Mouse (Mus musculus) lung, embryonic 15.5 days (tissue): ENCODE data around the gene Mettl21a. TPM values are rescaled to one million over a fixed set of nuclear protein-coding genes. Genes with fewer than 3 reads are reported as not detected.
"Not testable (repeated sequence)": the region's sequence is repeated elsewhere in the genome, so short reads cannot be mapped to it uniquely, and the experiment has no call there.

Experiments
- ATAC-seq: fragments of 200-750 bp; cut with Nextera tagmentation; 2 replicates; pipeline ENCODE4 v1.8.0; 2017; ENCODE audit warnings: moderate number of reproducible peaks, borderline replicate concordance; ENCODE audit not compliant: low FRiP score, low TSS enrichment; ENCODE audit errors: extremely low read depth
- H3K27ac ChIP-seq: fragments of 300-500 bp; sonication (generic); 2 replicates; pipeline ENCODE4 v1.5.1; 2015; ENCODE audit warnings: moderate library complexity, mild to moderate bottlenecking, inconsistent platforms
- H3K27me3 ChIP-seq: fragments of 300-500 bp; sonication (generic); 2 replicates; pipeline ENCODE4 v1.6.1; 2015; ENCODE audit warnings: inconsistent platforms
- H3K36me3 ChIP-seq: fragments of 300-500 bp; sonication (generic); 2 replicates; pipeline ENCODE4 v1.6.1; 2015; ENCODE audit warnings: inconsistent platforms
- H3K4me1 ChIP-seq: fragments of 300-500 bp; sonication (generic); 2 replicates; pipeline ENCODE4 v1.6.1; 2015; ENCODE audit warnings: inconsistent platforms
- H3K4me2 ChIP-seq: fragments of 300-500 bp; sonication (generic); 2 replicates; pipeline ENCODE4 v1.6.1; 2015; ENCODE audit warnings: inconsistent platforms, mild to moderate bottlenecking, moderate library complexity
- H3K4me3 ChIP-seq: fragments of 300-500 bp; sonication (generic); 2 replicates; pipeline ENCODE4 v1.5.1; 2015; ENCODE audit warnings: mild to moderate bottlenecking, inconsistent platforms
- H3K9ac ChIP-seq: fragments of 300-500 bp; sonication (generic); 2 replicates; pipeline ENCODE4 v1.6.1; 2015; ENCODE audit warnings: inconsistent platforms
- H3K9me3 ChIP-seq: fragments of 300-500 bp; sonication (generic); 2 replicates; pipeline ENCODE4 v1.6.1; 2016; ENCODE audit warnings: inconsistent platforms
- WGBS: fragments of 180-500 bp; shearing (Covaris S2); methylation state at CpG from one replicate; pipeline ENCODE4 v1.1.7; 2015; 5-methylcytosine and 5-hydroxymethylcytosine counted together
- polyA plus RNA-seq: library from polyadenylated mRNA; unstranded; fragments of >200 nt; fragmentation: Nextera tagmentation; extraction: Ambion mirVana; gene quantifications from 2 replicates; pipeline ENCODE4 v1.2.1, GENCODE M21; 2015

The Mettl21a gene
- polyA plus RNA-seq, 1 experiment from 2014 or later = 18.7 TPM

DNA sequence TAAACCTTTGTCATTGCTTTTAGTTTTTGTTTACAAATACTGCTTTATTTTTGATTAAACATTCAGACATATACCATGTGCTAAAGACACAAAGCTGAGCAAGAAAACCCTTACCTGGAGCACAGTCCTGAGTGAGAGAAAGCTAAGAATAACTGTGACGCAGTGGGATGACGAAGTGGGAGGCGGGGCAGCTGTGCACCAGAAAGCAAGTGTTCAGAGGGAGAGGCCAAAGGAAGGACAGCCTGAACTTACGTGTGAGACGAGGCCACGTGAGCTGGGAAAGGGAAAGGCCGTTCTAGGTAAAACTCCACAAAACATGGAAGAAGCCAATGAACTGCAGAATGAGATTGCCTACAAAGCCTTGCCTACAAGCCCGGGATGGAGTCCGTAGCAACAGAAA, 7.1 kb downstream of the Mettl21a start:
- H3K27ac ChIP-seq = no peak overlapping the region
- no peak overlapping the region for H3K9ac ChIP-seq
- H3K9me3 ChIP-seq = no peaks in the 10 kb centered on the region
- peaks cover 18% of the 10 kb centered on the region for H3K36me3 ChIP-seq
- H3K4me1 ChIP-seq = no peaks in the 10 kb centered on the region
- H3K4me3 ChIP-seq = no peak overlapping the region
- H3K4me2 ChIP-seq = no peak overlapping the region
- no peaks in the 10 kb centered on the region for H3K27me3 ChIP-seq
- 78% methylated on average over 9 of the region's 9 CpGs for WGBS
- no peak for ATAC-seq

DNA sequence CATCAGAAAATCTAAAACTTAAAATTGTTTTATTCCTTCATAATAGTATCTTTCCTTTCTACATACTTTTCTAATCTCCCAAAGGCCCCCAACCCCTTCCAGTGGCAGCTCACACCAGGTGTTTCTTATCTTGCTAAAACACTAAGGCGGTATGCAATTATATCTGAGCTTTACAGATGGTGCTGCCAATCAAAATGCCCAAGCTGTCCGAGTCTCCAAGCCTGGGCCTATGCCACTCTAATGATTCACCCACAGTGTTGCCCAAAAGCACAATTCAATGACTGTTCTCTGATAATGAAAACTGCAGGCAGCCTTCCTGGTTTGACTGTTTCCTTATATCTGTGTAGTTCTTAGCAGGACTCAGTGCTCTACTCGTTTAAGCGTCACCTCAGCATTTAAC, 7.9 kb downstream of the Mettl21a start:
- 64% methylated on average over 4 of the region's 4 CpGs for WGBS
- Histone ChIP-seq H3K4me1 (no peaks in the 10 kb centered on the region), H3K36me3 (peaks cover 18% of the 10 kb centered on the region), H3K9me3 (no peaks in the 10 kb centered on the region), H3K27me3 (no peaks in the 10 kb centered on the region), H3K27ac (no peak overlapping the region), H3K4me3 (no peak overlapping the region), H3K4me2 (no peak overlapping the region), H3K9ac (no peak overlapping the region)
- ATAC-seq = no peak

DNA sequence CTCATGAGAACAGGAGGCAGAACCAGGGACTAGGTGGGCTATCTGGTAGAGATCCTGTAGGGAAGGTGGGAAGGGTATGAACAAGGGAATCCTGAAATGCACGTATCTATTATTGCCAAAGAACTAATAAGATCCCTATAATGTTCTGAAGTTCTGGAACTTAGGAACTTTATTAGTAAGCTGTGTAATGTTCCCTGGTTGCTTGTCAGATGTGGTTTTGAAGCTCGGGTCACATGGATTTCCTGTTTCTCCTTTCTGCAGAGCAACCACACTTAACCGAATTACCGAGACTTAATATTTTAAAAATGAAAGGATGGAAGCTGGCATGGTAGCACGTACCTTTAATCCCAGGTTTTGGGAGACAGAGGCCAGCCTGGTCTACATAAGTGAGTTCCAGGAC, 13.7 kb downstream of the Mettl21a start:
- no peaks in the 10 kb centered on the region for H3K9me3 ChIP-seq
- ATAC-seq = no peak
- no peak overlapping the region for H3K4me2 ChIP-seq
- no peaks in the 10 kb centered on the region for H3K4me1 ChIP-seq
- H3K36me3 ChIP-seq = peaks cover 10% of the 10 kb centered on the region; the same call in 1 of the 2 replicates
- WGBS = 87% methylated on average over 5 of the region's 5 CpGs
- no peak overlapping the region for H3K4me3 ChIP-seq
- H3K9ac ChIP-seq = no peak overlapping the region
- H3K27me3 ChIP-seq = no peaks in the 10 kb centered on the region
- H3K27ac ChIP-seq = no peak overlapping the region

DNA sequence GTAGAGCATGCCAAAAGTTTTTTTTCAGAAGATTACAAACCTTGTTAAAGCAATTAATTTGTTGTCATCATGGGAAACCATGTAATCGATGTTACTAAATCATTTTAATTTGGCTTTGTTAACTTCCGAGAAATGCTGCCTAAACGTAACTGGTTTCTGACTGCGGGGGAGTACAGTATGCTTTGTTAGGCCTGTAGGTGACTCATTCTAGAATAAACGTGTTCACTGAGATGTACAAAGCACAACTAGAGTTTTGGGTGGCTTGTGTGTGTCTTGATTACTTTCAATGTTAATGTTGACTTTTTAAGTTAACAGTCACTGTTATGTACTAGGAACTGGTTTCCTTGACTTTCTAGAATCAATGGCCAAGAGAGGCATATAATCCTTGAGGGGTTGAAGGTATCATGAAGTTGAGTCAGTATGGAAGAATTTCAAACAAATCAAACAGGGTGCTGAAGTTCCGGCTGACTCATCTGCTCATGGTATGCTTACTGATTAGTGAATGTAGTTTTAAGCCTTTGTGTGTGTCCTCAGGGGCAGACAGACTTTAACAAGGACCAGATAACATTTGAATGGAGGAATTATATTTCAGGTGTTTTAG, 15.7 kb downstream of the Mettl21a start:
- ATAC-seq = no peak
- Histone ChIP-seq H3K36me3 (peaks cover 4% of the 10 kb centered on the region; the same call in 1 of the 2 replicates), H3K4me1 (no peaks in the 10 kb centered on the region), H3K4me2 (no peak overlapping the region), H3K4me3 (no peak overlapping the region), H3K9me3 (no peaks in the 10 kb centered on the region), H3K9ac (no peak overlapping the region), H3K27ac (no peak overlapping the region), H3K27me3 (no peaks in the 10 kb centered on the region)
- WGBS = 78% methylated on average over 6 of the region's 6 CpGs

DNA sequence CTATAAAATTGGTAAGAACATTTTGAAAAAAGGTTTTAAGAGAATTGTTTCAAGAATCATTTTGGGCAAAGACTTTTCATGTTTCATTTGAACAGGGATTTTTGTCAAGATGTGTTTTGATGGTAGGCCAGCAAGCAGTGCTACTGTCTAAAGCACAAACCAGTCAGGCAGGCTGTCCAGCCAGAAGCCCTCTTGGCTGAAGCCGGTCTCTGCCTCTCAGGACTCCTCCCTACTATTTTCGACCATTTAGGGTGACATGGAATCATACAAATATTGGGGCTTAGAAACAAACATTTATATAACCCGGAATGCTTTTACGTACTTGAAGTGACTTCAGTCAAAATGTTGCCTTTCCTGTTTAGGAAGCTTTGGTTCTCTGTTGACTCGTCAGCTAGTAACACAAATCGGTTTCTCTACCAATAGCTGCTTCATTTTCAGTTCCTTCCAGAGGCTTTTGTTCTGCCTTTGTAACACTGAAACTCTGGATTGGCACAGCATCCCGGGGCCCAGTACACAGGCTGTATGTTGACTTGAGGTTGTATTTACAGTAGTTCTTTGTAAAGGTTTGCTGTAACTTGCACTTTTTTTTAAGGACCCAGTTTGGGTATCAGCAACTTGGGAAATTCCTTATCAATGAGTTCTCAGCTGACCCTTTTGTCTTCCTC, 16.5 kb downstream of the Mettl21a start:
- Histone ChIP-seq H3K36me3 (peaks cover 4% of the 10 kb centered on the region; the same call in 1 of the 2 replicates), H3K4me2 (no peak overlapping the region), H3K9ac (no peak overlapping the region), H3K27me3 (no peaks in the 10 kb centered on the region), H3K9me3 (no peaks in the 10 kb centered on the region), H3K4me1 (no peaks in the 10 kb centered on the region), H3K27ac (0 out of 2 replicates have a peak overlapping the region, but pooled peaks have one; percentile 8), H3K4me3 (no peak overlapping the region)
- 67% methylated on average over 7 of the region's 7 CpGs for WGBS
- no peak for ATAC-seq

DNA sequence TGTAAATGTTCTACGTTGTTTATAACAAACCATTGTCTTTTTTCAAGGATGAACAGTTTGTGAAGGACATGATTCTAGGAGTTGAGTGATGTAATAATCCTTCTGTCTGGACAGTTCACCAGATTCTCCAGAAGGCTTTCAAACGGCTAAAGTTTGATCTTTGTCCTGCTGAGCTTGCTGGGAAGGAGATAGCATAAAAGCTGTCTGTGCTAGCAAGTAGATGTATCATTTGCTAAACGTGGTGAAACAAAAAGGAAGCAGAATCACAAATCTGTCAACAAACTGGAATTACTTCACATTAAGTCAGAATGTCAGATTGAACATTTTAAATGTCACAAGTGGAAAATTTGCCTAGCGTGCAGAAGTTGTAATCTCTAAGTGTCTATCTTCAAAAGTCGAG, 18.1 kb downstream of the Mettl21a start:
- 48% methylated on average over 5 of the region's 5 CpGs for WGBS

DNA sequence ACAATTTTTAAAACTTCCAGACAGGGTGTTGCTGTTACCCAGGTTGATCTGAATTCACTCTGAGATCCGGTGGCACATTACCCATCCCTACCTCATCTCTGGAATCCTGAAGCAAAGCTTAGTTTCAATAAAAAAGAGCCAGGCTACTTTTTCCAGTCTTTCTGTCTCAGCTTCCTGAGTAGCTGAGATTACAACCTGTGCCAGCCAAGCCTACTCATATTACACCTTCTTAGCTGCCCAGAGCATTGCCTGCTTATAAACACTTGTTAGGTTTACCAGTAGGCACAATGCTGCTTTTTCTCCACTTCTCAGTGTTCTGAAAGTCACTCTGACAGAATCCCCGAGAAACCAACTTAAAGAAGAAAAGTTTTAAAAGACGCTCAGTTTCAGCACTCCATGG, 38.2 kb downstream of the Mettl21a start:
- 92% methylated on average over 3 of the region's 3 CpGs for WGBS
- peaks cover 35% of the 10 kb centered on the region for H3K36me3 ChIP-seq
- no peaks in the 10 kb centered on the region for H3K4me1 ChIP-seq
- H3K9ac ChIP-seq = no peak overlapping the region
- H3K4me2 ChIP-seq = no peak overlapping the region
- no peaks in the 10 kb centered on the region for H3K27me3 ChIP-seq
- no peaks in the 10 kb centered on the region for H3K9me3 ChIP-seq
- H3K27ac ChIP-seq = no peak overlapping the region
- no peak overlapping the region for H3K4me3 ChIP-seq
- no peak for ATAC-seq

More for the DNA sequence above, 18.1 kb downstream of the Mettl21a start:
- H3K27ac ChIP-seq = no peak overlapping the region
- H3K9ac ChIP-seq = no peak overlapping the region
- no peaks in the 10 kb centered on the region for H3K9me3 ChIP-seq
- H3K4me3 ChIP-seq = no peak overlapping the region
- no peaks in the 10 kb centered on the region for H3K27me3 ChIP-seq
- H3K4me2 ChIP-seq = no peak overlapping the region
- no peak for ATAC-seq
- H3K36me3 ChIP-seq = peaks cover 4% of the 10 kb centered on the region; the same call in 1 of the 2 replicates
- no peaks in the 10 kb centered on the region for H3K4me1 ChIP-seq

DNA sequence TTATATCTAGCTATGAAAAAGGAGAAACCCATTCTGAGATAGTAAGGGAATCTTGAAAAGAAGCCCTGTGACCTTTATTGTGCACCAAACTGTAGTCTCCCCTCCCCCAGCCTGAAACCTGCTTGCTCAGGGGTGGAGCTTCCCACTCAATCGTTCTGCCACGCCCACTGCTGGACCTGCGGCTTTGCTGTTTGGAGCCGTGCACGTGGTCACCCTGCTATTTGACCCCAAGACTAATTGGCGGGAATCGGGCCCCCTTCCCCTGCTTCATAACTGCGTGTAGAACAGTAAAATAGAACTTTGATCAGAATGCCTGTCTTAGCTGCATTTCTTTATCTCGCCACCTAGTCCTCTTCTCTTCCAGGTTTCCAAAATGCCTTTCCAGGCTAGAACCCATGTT, 39.1 kb downstream of the Mettl21a start:
- not testable (repeated sequence) for H3K9ac ChIP-seq, H3K9me3 ChIP-seq, H3K4me2 ChIP-seq, H3K27me3 ChIP-seq, H3K4me1 ChIP-seq, H3K4me3 ChIP-seq, ATAC-seq, H3K27ac ChIP-seq
- peaks cover 35% of the 10 kb centered on the region for H3K36me3 ChIP-seq
- WGBS = 64% methylated on average over 9 of the region's 9 CpGs

DNA sequence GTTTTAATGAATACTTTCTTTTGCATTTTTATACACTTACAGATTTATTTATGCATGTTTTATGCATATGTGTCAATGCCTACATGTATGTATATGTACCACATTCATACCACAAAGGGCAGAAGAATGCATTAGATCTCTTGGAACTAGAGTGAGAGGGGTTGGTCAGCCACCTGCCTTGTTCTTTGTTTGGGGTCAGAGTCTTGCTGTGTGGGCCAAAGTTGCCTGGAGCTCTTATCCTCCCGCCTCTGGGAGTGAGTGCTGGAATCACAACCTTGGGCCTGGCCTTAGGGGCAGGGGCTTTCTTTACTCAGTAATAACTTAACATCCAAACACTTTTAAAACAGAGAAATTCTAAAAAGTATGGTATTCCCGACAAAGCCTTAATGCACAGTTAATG, 40.3 kb downstream of the Mettl21a start:
- 85% methylated on average over 2 of the region's 2 CpGs for WGBS
- Histone ChIP-seq H3K27ac (no peak overlapping the region), H3K36me3 (peaks cover 30% of the 10 kb centered on the region), H3K4me3 (no peak overlapping the region), H3K9me3 (no peaks in the 10 kb centered on the region), H3K9ac (no peak overlapping the region), H3K4me2 (no peak overlapping the region), H3K4me1 (no peaks in the 10 kb centered on the region), H3K27me3 (no peaks in the 10 kb centered on the region)
- ATAC-seq = no peak

DNA sequence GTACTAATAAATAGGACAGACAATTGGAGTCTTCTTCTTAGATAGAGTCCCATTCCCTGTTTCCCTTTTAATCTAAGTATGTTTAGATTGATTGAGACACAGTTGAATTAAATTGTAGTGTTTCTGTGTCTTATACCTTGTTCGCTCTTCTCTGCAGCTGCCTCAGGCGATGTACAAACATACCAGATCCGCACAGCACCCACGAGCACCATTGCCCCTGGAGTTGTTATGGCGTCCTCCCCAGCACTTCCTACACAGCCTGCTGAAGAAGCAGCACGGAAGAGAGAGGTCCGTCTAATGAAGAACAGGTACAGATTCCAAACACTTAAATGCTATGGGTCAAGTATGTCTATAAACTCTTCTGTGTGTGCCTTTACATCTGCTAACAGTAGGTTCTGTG, 41.0 kb downstream of the Mettl21a start:
- Histone ChIP-seq H3K36me3 (peaks cover 23% of the 10 kb centered on the region), H3K4me2 (no peak overlapping the region), H3K4me1 (no peaks in the 10 kb centered on the region), H3K4me3 (no peak overlapping the region), H3K9me3 (no peaks in the 10 kb centered on the region), H3K9ac (no peak overlapping the region), H3K27me3 (no peaks in the 10 kb centered on the region), H3K27ac (no peak overlapping the region)
- ATAC-seq = no peak
- 85% methylated on average over 7 of the region's 7 CpGs for WGBS

DNA sequence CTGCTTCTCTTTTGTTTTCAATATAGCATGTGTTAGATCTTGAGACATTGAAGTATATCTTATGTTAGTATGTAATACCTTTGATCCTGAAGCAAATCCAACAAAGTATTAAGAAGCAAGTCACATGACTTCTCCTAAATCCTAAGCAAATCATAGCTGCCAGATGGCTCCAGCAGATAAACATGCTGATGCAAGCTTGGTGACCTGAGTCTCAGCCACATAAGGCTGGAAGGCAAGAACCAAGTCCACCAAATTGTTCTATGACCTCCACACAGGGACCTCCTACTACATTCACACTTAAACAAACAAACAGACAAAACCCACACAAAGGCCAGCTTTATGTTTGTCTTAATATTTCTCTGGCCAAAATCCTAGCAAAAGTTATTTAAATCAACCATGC, 48.8 kb downstream of the Mettl21a start:
- H3K4me2 ChIP-seq = no peak overlapping the region
- H3K27me3 ChIP-seq = no peaks in the 10 kb centered on the region
- peaks cover 22% of the 10 kb centered on the region; the same call in 1 of the 2 replicates for H3K36me3 ChIP-seq
- ATAC-seq = no peak
- H3K4me3 ChIP-seq = no peak overlapping the region
- H3K4me1 ChIP-seq = no peaks in the 10 kb centered on the region
- H3K27ac ChIP-seq = no peak overlapping the region
- no peak overlapping the region for H3K9ac ChIP-seq
- no peaks in the 10 kb centered on the region for H3K9me3 ChIP-seq

DNA sequence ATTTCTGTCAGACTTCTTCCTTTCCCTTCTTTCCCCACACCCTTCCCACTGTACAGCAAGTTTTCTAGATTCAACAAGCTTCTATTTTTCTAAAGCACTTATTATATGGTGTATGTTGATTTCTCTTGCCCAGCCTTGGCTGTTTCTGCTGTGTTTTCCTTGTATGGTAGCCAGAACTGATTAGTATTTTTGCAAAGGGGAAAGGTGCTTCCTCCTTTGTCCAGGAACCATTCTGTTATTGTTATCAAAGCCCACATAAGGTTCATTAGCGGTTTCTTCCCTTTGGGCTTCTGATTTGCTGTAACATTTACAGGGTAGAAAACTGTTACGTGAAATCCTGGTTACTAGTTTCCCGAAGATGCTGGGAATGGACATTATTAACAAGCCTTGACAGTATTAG, 56.9 kb downstream of the Mettl21a start:
- Histone ChIP-seq H3K9ac (no peak overlapping the region), H3K9me3 (no peaks in the 10 kb centered on the region), H3K4me3 (no peak overlapping the region), H3K27me3 (no peaks in the 10 kb centered on the region), H3K36me3 (peaks cover 15% of the 10 kb centered on the region; the same call in 1 of the 2 replicates), H3K27ac (no peak overlapping the region), H3K4me2 (no peak overlapping the region), H3K4me1 (no peaks in the 10 kb centered on the region)
- no peak for ATAC-seq
- WGBS = 85% methylated on average over 3 of the region's 3 CpGs
